Mouse (Mus musculus): ENCODE results near the gene Olfr820.
"Not testable (repeated sequence)": the region's sequence is repeated elsewhere in the genome, so short reads cannot be mapped to it uniquely, and the experiment has no call there.

Gene Olfr820

DNA sequence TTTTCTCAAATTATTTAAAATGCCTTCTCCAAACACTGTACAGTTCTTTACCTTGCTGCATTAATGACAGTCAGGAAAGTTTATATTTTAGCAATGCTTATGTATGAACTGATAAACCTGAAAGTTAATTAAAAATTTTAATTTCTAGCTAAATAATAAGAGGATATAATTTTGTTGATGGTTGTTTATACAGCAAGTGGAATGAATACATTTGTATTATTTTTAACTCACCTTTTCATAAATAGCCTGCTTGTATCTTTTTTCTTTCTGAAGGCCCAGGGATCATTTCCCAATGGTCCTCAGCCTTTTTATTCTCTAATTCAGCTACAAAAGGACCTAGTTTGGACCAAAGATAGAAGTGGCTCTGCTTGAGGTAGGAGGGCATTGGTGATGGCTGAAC lies at the start of gene Olfr820:
TSS of gene Olfr820 (plus strand) at position 301 of the 400 bp plus-strand sequence.
- DNase-seq (ENCODE audit: extremely low read depth, low read depth) = no peak

- not testable (repeated sequence) for DNase-seq (ENCODE audit: extremely low read depth, low read depth)
Observed at GRCm38 (mm10) chr10:129966232-129966631, 46.2 kb upstream of the Olfr820 start.

- DNase-seq (ENCODE audit: extremely low read depth, low read depth) = not testable (repeated sequence)
Observed at GRCm38 (mm10) chr10:129967166-129967565, 45.3 kb upstream of the Olfr820 start, which contains the start of gene Olfr819. Olfr819 (minus strand) TSS chr10:129967266.

- DNase-seq (ENCODE audit: extremely low read depth, low read depth) = not testable (repeated sequence)
Observed at GRCm38 (mm10) chr10:129972994-129973393, 39.4 kb upstream of the Olfr820 start.

DNA sequence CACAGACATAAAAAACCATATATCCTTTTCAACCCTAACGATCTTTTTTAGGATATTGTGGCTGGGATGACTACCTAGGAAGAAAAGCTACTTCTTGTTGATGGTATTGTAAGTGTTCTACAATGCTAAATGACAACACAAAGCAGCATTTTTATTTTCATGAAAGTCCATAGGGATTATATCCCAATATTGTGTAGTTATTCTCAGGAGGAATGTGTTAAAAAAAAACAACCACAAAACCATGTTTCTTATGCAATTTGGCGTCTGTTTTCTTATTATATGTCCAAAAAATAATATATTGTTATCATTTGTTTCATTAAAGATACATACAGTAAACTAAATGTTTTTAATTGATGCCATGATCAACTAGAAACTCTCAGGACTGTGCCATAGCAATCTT lies 36.4 kb upstream of the Olfr820 start, which contains the start of gene Olfr247:
TSS of gene Olfr247 (minus strand) at position 101 of the 400 bp plus-strand sequence.
- not testable (repeated sequence) for DNase-seq (ENCODE audit: extremely low read depth, low read depth)

DNA sequence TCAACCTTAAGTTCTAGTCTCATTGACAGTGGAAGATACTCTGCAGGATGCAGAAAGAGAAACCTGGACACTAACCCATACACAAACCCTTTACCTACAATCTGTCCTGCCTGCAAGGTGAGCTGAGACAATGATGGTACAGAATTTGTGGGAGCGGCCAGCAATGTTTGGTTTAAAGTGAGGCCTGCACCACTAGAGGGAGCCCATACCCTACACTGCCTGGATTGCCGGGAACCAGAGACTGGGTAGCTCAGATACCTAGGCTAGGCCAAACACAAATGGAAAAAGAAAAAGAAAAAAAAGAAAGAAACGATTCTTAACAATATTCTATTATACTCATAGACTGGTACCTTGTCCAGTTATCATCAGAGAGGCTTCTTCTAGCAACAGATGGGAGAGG lies 30.6 kb upstream of the Olfr820 start:
- not testable (repeated sequence) for DNase-seq (ENCODE audit: extremely low read depth, low read depth)

DNA sequence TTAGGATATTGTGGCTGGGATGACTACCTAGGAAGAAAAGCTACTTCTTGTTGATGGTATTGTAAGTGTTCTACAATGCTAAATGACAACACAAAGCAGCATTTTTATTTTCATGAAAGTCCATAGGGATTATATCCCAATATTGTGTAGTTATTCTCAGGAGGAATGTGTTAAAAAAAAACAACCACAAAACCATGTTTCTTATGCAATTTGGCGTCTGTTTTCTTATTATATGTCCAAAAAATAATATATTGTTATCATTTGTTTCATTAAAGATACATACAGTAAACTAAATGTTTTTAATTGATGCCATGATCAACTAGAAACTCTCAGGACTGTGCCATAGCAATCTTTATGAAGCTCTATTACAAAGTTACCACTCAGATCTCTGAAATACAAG lies 27.5 kb upstream of the Olfr820 start, which contains the start of gene Gm10310:
TSS of gene Gm10310 (minus strand) at position 101 of the 400 bp plus-strand sequence.
- DNase-seq (ENCODE audit: extremely low read depth, low read depth) = not testable (repeated sequence)

DNA sequence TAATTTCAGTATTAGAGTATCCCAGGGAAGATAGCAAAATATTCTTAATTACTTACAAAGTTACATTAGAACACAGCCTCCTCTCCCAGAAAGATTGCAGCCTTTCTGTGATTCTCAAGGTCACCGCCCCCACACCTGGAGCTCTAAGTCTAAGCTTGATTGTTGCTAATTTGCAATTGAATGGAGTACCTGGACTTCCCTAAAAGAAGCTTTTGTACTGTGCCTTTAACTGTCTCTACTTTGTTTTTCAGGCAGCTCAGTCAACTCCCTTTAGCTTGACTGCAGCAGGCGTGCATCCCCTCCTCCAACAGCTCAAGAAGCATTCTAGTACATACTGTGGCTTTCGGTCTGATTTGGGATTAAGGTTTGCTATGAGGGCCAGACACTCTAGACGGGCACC lies 8.3 kb upstream of the Olfr820 start:
- not testable (repeated sequence) for DNase-seq (ENCODE audit: extremely low read depth, low read depth)

- not testable (repeated sequence) for DNase-seq (ENCODE audit: extremely low read depth, low read depth)
Observed at GRCm38 (mm10) chr10:130005366-130005765, 7.1 kb upstream of the Olfr820 start.

- no peak for DNase-seq (ENCODE audit: extremely low read depth, low read depth)
Observed at GRCm38 (mm10) chr10:130030048-130030447, 17.6 kb downstream of the Olfr820 start, which contains the start of gene Olfr821. Olfr821 (plus strand) TSS chr10:130030348.

DNA sequence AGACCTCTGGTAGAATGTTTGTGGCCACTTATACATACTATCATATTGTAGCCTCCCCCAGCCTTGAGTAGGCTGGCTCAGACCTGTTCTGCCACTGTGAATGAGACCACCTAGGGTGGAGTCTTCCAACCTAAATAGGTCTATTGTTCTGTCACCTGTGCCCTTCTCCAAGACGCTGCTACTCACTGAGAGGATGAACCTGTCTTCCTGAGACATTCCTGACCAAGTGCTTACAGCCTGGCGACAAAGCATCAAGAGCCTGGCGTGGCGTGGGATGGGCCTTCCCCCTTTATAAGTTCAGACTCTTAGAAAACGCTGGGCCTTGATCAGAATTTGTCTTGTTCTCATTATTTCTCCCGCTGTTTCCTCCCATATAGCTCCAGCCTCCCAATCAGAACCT lies 24.7 kb downstream of the Olfr820 start:
- DNase-seq (ENCODE audit: extremely low read depth, low read depth) = no peak

Measured in MEL-GATA-1-ER (cell line).